Mouse (Mus musculus): ENCODE measurements around the gene Cnn2.

DNA sequence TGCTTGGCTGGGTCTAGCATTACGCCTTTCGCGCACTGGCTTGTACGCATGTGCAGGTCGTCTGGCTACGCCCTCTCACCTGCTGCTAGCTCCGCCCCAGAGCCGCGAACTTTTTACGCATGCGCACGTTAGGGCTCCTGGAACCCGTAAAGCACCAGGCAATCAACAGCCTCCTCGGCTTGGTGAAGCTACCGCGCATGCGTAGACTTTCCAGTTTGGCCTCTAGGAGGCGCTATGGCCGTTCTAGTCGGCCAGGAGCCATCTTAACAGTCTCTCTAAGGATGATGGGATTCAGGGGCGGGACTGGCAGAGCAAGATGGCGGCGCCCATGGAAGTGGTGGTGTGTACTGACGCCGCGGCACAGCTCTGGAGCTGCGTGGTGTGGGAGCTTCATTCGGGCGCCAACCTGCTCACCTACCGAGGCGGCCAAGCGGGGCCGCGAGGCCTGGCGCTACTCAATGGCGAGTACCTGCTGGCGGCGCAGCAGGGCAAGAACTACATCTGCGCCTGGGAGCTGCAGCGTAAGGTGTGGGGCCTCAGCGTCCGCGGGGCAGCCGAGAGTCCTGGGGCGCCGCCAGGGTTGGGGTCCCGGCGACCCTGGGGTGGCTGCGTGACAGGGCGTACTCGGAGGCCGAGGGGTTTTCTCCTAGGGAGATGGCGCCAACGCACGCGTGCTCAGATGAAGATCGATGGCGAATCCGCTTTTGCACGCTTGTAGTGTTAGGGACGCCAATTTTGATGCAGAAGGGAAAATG is 28.4 kb upstream of the Cnn2 start, which contains the start of gene Wdr18:
- TF ChIP-seq MAX (IDR thresholded peaks at IDR 0.05; ENCODE audit: low read depth) (no peak), USF1 (IDR thresholded peaks at IDR 0.05; ENCODE audit: low read depth) (no peak), POLR2A (IDR thresholded peaks at IDR 0.05; ENCODE audit: insufficient read length, low read depth) (peak; percentile 83), MYOG (IDR thresholded peaks at IDR 0.05; ENCODE audit: control insufficient read depth in 1 of 3, insufficient read depth in 1 of 3, insufficient read length in 2 of 3, low read depth in 2 of 3) (peak in 2 of 3 experiments; percentile 40 to 68), POLR2AphosphoS2 (IDR thresholded peaks at IDR 0.05; ENCODE audit: insufficient read length, low read depth) (peak; percentile 69), TCF12 (IDR thresholded peaks at IDR 0.05; ENCODE audit: insufficient read depth, poor library complexity, severe bottlenecking) (no peak)

All from myocyte (in vitro differentiated cells).